Comparison of ENCODE assay signal across 30 mouse cellular contexts in genomic region chr5:109562829-109563228, GRCm38 (mm10). TPM values are rescaled to one million over a fixed set of nuclear protein-coding genes. Genes with fewer than 3 reads are reported as not detected.
A peak's percentile ranks its signal among the peaks of the same experiment; 100 is the strongest.
DNase-seq lines count a peak whose midpoint lies in the region; ATAC-seq and TF ChIP-seq lines count a peak whose summit lies in the region.
"Had no signal": no experiment of that assay in that cellular context is flagged by ENCODE, and none has a peak within 500 bp of the region (broad histone marks: within the 10 kb centered on the region; RNA-seq: fewer than 3 reads in every experiment).

No protein-coding gene starts in this region.

- H3K4me3 ChIP-seq in kidney, adult 2 months (ENCODE audit: insufficient read depth, low read depth, low read length): no peak overlapping the region
- no peak overlapping the region for H3K4me3 ChIP-seq in kidney, embryonic 16.5 days (ENCODE audit: low read length)
- no peak overlapping the region for H3K4me3 ChIP-seq in layer of hippocampus, adult 2 months
- H3K4me3 ChIP-seq: erythroblast, embryonic 14.5 days; forebrain, embryonic 12.5 days; heart, embryonic 10.5 days; heart, embryonic 15.5 days; hindbrain, embryonic 12.5 days; intestine, embryonic 15.5 days; limb, embryonic 10.5 days; limb, embryonic 15.5 days; liver, embryonic 13.5 days; midbrain, embryonic 15.5 days had no signal

- intact Hi-C loops in gastrocnemius, postnatal 14 days (cut with DNase I; ENCODE audit: low total_unique reads): no loop called here

- H3K9me3 ChIP-seq in kidney, embryonic 16.5 days (ENCODE audit: low read length): peaks cover 9% of the 10 kb centered on the region; the same call in 1 of the 2 replicates
- H3K9me3 ChIP-seq: heart, embryonic 10.5 days; hindbrain, embryonic 12.5 days; intestine, embryonic 15.5 days; limb, embryonic 10.5 days; limb, embryonic 15.5 days; liver, embryonic 13.5 days; midbrain, embryonic 15.5 days had no signal

- 0 out of 2 replicates have a peak, but pooled peaks have one; percentile 4 for TF ChIP-seq CTCF in kidney, adult 2 months (conservative IDR thresholded peaks at IDR 0.05; ENCODE audit: insufficient read depth, insufficient read length, low read depth, low read length)
- no peak for TF ChIP-seq CTCF in layer of hippocampus, adult 2 months (conservative IDR thresholded peaks at IDR 0.05)

- no peak overlapping the region for H3K4me2 ChIP-seq in kidney, embryonic 16.5 days (replicated peaks; ENCODE audit: low read depth, low read length)
- H3K4me2 ChIP-seq: forebrain, embryonic 12.5 days; heart, embryonic 15.5 days; hindbrain, embryonic 12.5 days; intestine, embryonic 15.5 days; limb, embryonic 15.5 days; liver, embryonic 13.5 days; midbrain, embryonic 15.5 days had no signal

- no peak overlapping the region for H3K9ac ChIP-seq in kidney, embryonic 16.5 days (replicated peaks; ENCODE audit: low read length)
- H3K9ac ChIP-seq: forebrain, embryonic 12.5 days; heart, embryonic 15.5 days; hindbrain, embryonic 12.5 days; intestine, embryonic 15.5 days; limb, embryonic 15.5 days; liver, embryonic 13.5 days; midbrain, embryonic 15.5 days had no signal

- H3K4me1 ChIP-seq in kidney, adult 2 months (ENCODE audit: control insufficient read depth, insufficient read depth, low read length): no peaks in the 10 kb centered on the region
- no peaks in the 10 kb centered on the region for H3K4me1 ChIP-seq in kidney, embryonic 16.5 days (ENCODE audit: insufficient read depth, low read length)
- H3K4me1 ChIP-seq: forebrain, embryonic 12.5 days; heart, embryonic 10.5 days; heart, embryonic 15.5 days; hindbrain, embryonic 12.5 days; intestine, embryonic 15.5 days; limb, embryonic 10.5 days; limb, embryonic 15.5 days; midbrain, embryonic 15.5 days had no signal

- H3K27me3 ChIP-seq in kidney, adult 2 months (replicated peaks; ENCODE audit: control insufficient read depth, insufficient read depth, low read length): no peaks in the 10 kb centered on the region
- no peaks in the 10 kb centered on the region for H3K27me3 ChIP-seq in kidney, embryonic 16.5 days (ENCODE audit: insufficient read depth, low read length)
- H3K27me3 ChIP-seq: forebrain, embryonic 12.5 days; heart, embryonic 15.5 days; hindbrain, embryonic 12.5 days; intestine, embryonic 15.5 days; limb, embryonic 15.5 days; liver, embryonic 13.5 days; midbrain, embryonic 15.5 days had no signal

- WGBS in kidney, adult 2 months: 60% methylated on average over 2 of the region's 2 CpGs
- 62% methylated on average over 2 of the region's 2 CpGs for WGBS in kidney, embryonic 16.5 days

- H3K36me3 ChIP-seq in kidney, adult 2 months (ENCODE audit: control insufficient read depth, insufficient read depth, low read length): no peaks in the 10 kb centered on the region
- no peaks in the 10 kb centered on the region for H3K36me3 ChIP-seq in kidney, embryonic 16.5 days (ENCODE audit: insufficient read depth, low read length)
- H3K36me3 ChIP-seq: forebrain, embryonic 12.5 days; heart, embryonic 10.5 days; heart, embryonic 15.5 days; hindbrain, embryonic 12.5 days; intestine, embryonic 15.5 days; limb, embryonic 10.5 days; limb, embryonic 15.5 days; liver, embryonic 13.5 days; midbrain, embryonic 15.5 days had no signal

- TF ChIP-seq POLR2A in kidney, adult 2 months (IDR thresholded peaks at IDR 0.05; ENCODE audit: low read depth, low read length): no peak

- ATAC-seq in CD4-positive, CD25-positive, alpha-beta regulatory T cell, adult 4 months: no peak
- ATAC-seq in kidney, embryonic 16.5 days (ENCODE audit: low FRiP score, low TSS enrichment): no peak
- ATAC-seq: hindbrain, postnatal 0 days; intestine, embryonic 15.5 days; midbrain, embryonic 15.5 days had no signal

- DNase-seq in CD4-positive, CD25-positive, alpha-beta regulatory T cell, adult 2 months (ENCODE audit: low read depth, low spot score): peak; percentile 17
- DNase-seq in kidney, adult 2 months: no peak
- peak; percentile 45 for DNase-seq in NIH3T3 (ENCODE audit: low read depth)
- no peak for DNase-seq in layer of hippocampus, adult 2 months (ENCODE audit: low spot score in 2 of 2)
- no peak for DNase-seq in gastrocnemius, postnatal 14 days
- no peak for DNase-seq in embryo, embryonic 9.5 days (ENCODE audit: extremely low spot score)
- DNase-seq: adrenal gland, postnatal 10 days; cerebellum, adult 18-20 months; gastrocnemius, postnatal 10 days; heart, postnatal 36 days; kidney, adult 8-10 months; kidney, postnatal 10 days; layer of hippocampus, adult 9-11 months; liver, embryonic 13.5 days; lung, adult 2 months; lung, postnatal 14 days; right cerebral cortex, postnatal 25 days; thymus, postnatal 14 days had no signal

- H3K27ac ChIP-seq in kidney, adult 2 months (ENCODE audit: insufficient read depth, low read depth, low read length): no peak overlapping the region
- no peak overlapping the region for H3K27ac ChIP-seq in kidney, embryonic 16.5 days (ENCODE audit: low read length)
- no peak overlapping the region for H3K27ac ChIP-seq in layer of hippocampus, adult 2 months
- H3K27ac ChIP-seq: forebrain, embryonic 12.5 days; heart, embryonic 10.5 days; heart, embryonic 15.5 days; hindbrain, embryonic 12.5 days; hindbrain, postnatal 0 days; intestine, embryonic 15.5 days; limb, embryonic 10.5 days; limb, embryonic 15.5 days; liver, embryonic 13.5 days; midbrain, embryonic 15.5 days had no signal

RNA-seq across cellular contexts. Expression of gene Crlf2, which starts 4.0 kb away (rescaled TPM):
- polyA plus RNA-seq in CD4-positive, CD25-positive, alpha-beta regulatory T cell, adult 4 months (2017; shearing (Covaris generic)): 1 to 10 TPM; 6.2 to 7.2 TPM
- 8.2 and 12.0 TPM in 2 replicates for polyA plus RNA-seq in kidney, adult 2 months (2012; rRNA removed)
- polyA plus RNA-seq in kidney, embryonic 16.5 days (2015; fragmentation: Nextera tagmentation; extraction: Ambion mirVana): 11.9 and 14.5 TPM in 2 replicates
- total RNA-seq in layer of hippocampus, adult 2 months (2021): 10 to 100 TPM; 24.3 to 26.5 TPM
- 1 to 10 TPM; 8.0 to 8.5 TPM for total RNA-seq in gastrocnemius, postnatal 14 days (2021)

Comparison
In these comparisons a context has a peak if more than half of its experiments do, and no peak if none do; other contexts are left out.
1. DNase-seq: peak in CD4-positive, CD25-positive, alpha-beta regulatory T cell, adult 2 months (single experiment) and NIH3T3 (single experiment); none in kidney, adult 2 months (single experiment), layer of hippocampus, adult 2 months (0 of 2), gastrocnemius, postnatal 14 days (single experiment) and embryo, embryonic 9.5 days (single experiment).